Mouse (Mus musculus): ENCODE results near the gene Emc7. TPM values are rescaled to one million over a fixed set of nuclear protein-coding genes. Genes with fewer than 3 reads are reported as not detected.
A peak's percentile ranks its signal among the peaks of the same experiment; 100 is the strongest.
"Not testable (repeated sequence)": the region's sequence is repeated elsewhere in the genome, so short reads cannot be mapped to it uniquely, and the experiment has no call there.

Emc7 gene
- polyA plus RNA-seq (2015; fragmentation: Nextera tagmentation; extraction: Ambion mirVana), result 13.2 and 14.3 TPM in 2 replicates

- H3K9ac ChIP-seq, result peak within 1 kb of the TSS; percentile 91
- H3K36me3 ChIP-seq (ENCODE audit: poor library complexity, severe bottlenecking), result peaks cover 2% of the 10 kb centered on the region; the same call in 1 of the 2 replicates
- peak within 1 kb of the TSS; percentile 75 for H3K27ac ChIP-seq
- ATAC-seq, result peak; percentile 98
- peaks cover 18% of the 10 kb centered on the region for H3K4me1 ChIP-seq
- H3K27me3 ChIP-seq, result no peaks in the 10 kb centered on the region
- no peaks in the 10 kb centered on the region for H3K9me3 ChIP-seq (replicated peaks)
- peak within 1 kb of the TSS; percentile 71 for H3K4me2 ChIP-seq
- peak within 1 kb of the TSS; percentile 89 for H3K4me3 ChIP-seq
- under 1% methylated on average over 49 of the region's 49 CpGs for WGBS
Measured at GRCm38 (mm10) chr2:112454862-112455564, at the start of gene Emc7. TSS of gene Emc7 (plus strand) at chr2:112454997.

- Histone ChIP-seq H3K27ac (no peak overlapping the region), H3K27me3 (no peaks in the 10 kb centered on the region), H3K36me3 (ENCODE audit: poor library complexity, severe bottlenecking) (peaks cover 25% of the 10 kb centered on the region), H3K4me3 (no peak overlapping the region), H3K4me2 (no peak overlapping the region), H3K4me1 (no peaks in the 10 kb centered on the region), H3K9me3 (replicated peaks) (no peaks in the 10 kb centered on the region), H3K9ac (no peak overlapping the region)
- WGBS, result 92% methylated on average over 3 of the region's 3 CpGs
- no peak for ATAC-seq
Measured at GRCm38 (mm10) chr2:112407030-112407429, 47.8 kb upstream of the Emc7 start.

GRCm38 (mm10) chr2:112425308-112425707, 29.5 kb upstream of the Emc7 start:
- Histone ChIP-seq H3K4me3 (no peak overlapping the region), H3K27me3 (no peaks in the 10 kb centered on the region), H3K9me3 (replicated peaks) (no peaks in the 10 kb centered on the region), H3K4me1 (no peaks in the 10 kb centered on the region), H3K36me3 (ENCODE audit: poor library complexity, severe bottlenecking) (no peaks in the 10 kb centered on the region), H3K27ac (no peak overlapping the region), H3K9ac (no peak overlapping the region), H3K4me2 (no peak overlapping the region)
- no peak for ATAC-seq
- 78% methylated on average over 3 of the region's 3 CpGs for WGBS

- not testable (repeated sequence) for H3K36me3 ChIP-seq (ENCODE audit: poor library complexity, severe bottlenecking); H3K9me3 ChIP-seq (replicated peaks); H3K27me3 ChIP-seq; H3K4me3 ChIP-seq; H3K9ac ChIP-seq; ATAC-seq; H3K4me1 ChIP-seq; H3K4me2 ChIP-seq; H3K27ac ChIP-seq
- WGBS, result 88% methylated on average over 3 of the region's 3 CpGs
Measured at GRCm38 (mm10) chr2:112428534-112428933, 26.3 kb upstream of the Emc7 start.

- H3K4me1 ChIP-seq, result no peaks in the 10 kb centered on the region
- ATAC-seq, result no peak
- H3K36me3 ChIP-seq (ENCODE audit: poor library complexity, severe bottlenecking), result no peaks in the 10 kb centered on the region
- no peaks in the 10 kb centered on the region for H3K27me3 ChIP-seq
- H3K9me3 ChIP-seq (replicated peaks), result no peaks in the 10 kb centered on the region
- WGBS, result 91% methylated on average over 4 of the region's 4 CpGs
- H3K4me2 ChIP-seq, result no peak overlapping the region
- H3K9ac ChIP-seq, result no peak overlapping the region
- H3K4me3 ChIP-seq, result no peak overlapping the region
- H3K27ac ChIP-seq, result no peak overlapping the region
Measured at GRCm38 (mm10) chr2:112429665-112430064, 25.1 kb upstream of the Emc7 start.

GRCm38 (mm10) chr2:112430403-112430802, 24.4 kb upstream of the Emc7 start:
- Histone ChIP-seq H3K27me3 (no peaks in the 10 kb centered on the region), H3K4me3 (no peak overlapping the region), H3K9ac (no peak overlapping the region), H3K9me3 (replicated peaks) (no peaks in the 10 kb centered on the region), H3K4me1 (no peaks in the 10 kb centered on the region), H3K36me3 (ENCODE audit: poor library complexity, severe bottlenecking) (no peaks in the 10 kb centered on the region), H3K4me2 (no peak overlapping the region), H3K27ac (no peak overlapping the region)
- ATAC-seq, result no peak
- WGBS, result 84% methylated on average over 5 of the region's 5 CpGs

GRCm38 (mm10) chr2:112432523-112432922, 22.3 kb upstream of the Emc7 start:
- Histone ChIP-seq H3K27ac (no peak overlapping the region), H3K27me3 (no peaks in the 10 kb centered on the region), H3K4me2 (no peak overlapping the region), H3K4me3 (no peak overlapping the region), H3K9me3 (replicated peaks) (no peaks in the 10 kb centered on the region), H3K4me1 (no peaks in the 10 kb centered on the region), H3K9ac (no peak overlapping the region), H3K36me3 (ENCODE audit: poor library complexity, severe bottlenecking) (no peaks in the 10 kb centered on the region)
- WGBS, result 90% methylated on average over 2 of the region's 2 CpGs
- no peak for ATAC-seq

- no peaks in the 10 kb centered on the region for H3K27me3 ChIP-seq
- WGBS, result 67% methylated on average over 2 of the region's 2 CpGs
- H3K27ac ChIP-seq, result no peak overlapping the region
- no peaks in the 10 kb centered on the region for H3K9me3 ChIP-seq (replicated peaks)
- no peak for ATAC-seq
- H3K4me3 ChIP-seq, result no peak overlapping the region
- H3K4me1 ChIP-seq, result no peaks in the 10 kb centered on the region
- H3K4me2 ChIP-seq, result no peak overlapping the region
- no peak overlapping the region for H3K9ac ChIP-seq
- H3K36me3 ChIP-seq (ENCODE audit: poor library complexity, severe bottlenecking), result no peaks in the 10 kb centered on the region
Measured at GRCm38 (mm10) chr2:112433359-112433758, 21.4 kb upstream of the Emc7 start.

- H3K27ac ChIP-seq, result no peak overlapping the region
- H3K36me3 ChIP-seq (ENCODE audit: poor library complexity, severe bottlenecking), result no peaks in the 10 kb centered on the region
- no peak overlapping the region for H3K9ac ChIP-seq
- no peak for ATAC-seq
- no peaks in the 10 kb centered on the region for H3K9me3 ChIP-seq (replicated peaks)
- 87% methylated on average over 4 of the region's 4 CpGs for WGBS
- H3K27me3 ChIP-seq, result no peaks in the 10 kb centered on the region
- H3K4me3 ChIP-seq, result no peak overlapping the region
- H3K4me2 ChIP-seq, result no peak overlapping the region
- no peaks in the 10 kb centered on the region for H3K4me1 ChIP-seq
Measured at GRCm38 (mm10) chr2:112436292-112436691, 18.5 kb upstream of the Emc7 start.

GRCm38 (mm10) chr2:112437589-112437988, 17.2 kb upstream of the Emc7 start:
- 80% methylated on average over 2 of the region's 2 CpGs for WGBS
- Histone ChIP-seq H3K27ac (no peak overlapping the region), H3K9me3 (replicated peaks) (no peaks in the 10 kb centered on the region), H3K4me2 (no peak overlapping the region), H3K4me1 (no peaks in the 10 kb centered on the region), H3K4me3 (no peak overlapping the region), H3K9ac (no peak overlapping the region), H3K36me3 (ENCODE audit: poor library complexity, severe bottlenecking) (no peaks in the 10 kb centered on the region), H3K27me3 (no peaks in the 10 kb centered on the region)
- no peak for ATAC-seq

GRCm38 (mm10) chr2:112443491-112443890, 11.3 kb upstream of the Emc7 start:
- Histone ChIP-seq H3K27me3 (no peaks in the 10 kb centered on the region; the same call in 1 of the 2 replicates), H3K4me1 (no peaks in the 10 kb centered on the region), H3K4me3 (no peak overlapping the region), H3K4me2 (no peak overlapping the region), H3K9ac (no peak overlapping the region), H3K27ac (no peak overlapping the region), H3K36me3 (ENCODE audit: poor library complexity, severe bottlenecking) (no peaks in the 10 kb centered on the region), H3K9me3 (replicated peaks) (no peaks in the 10 kb centered on the region)
- 73% methylated on average over 2 of the region's 2 CpGs for WGBS
- ATAC-seq, result no peak

GRCm38 (mm10) chr2:112445511-112445910, 9.3 kb upstream of the Emc7 start:
- Histone ChIP-seq H3K4me1 (no peaks in the 10 kb centered on the region), H3K27ac (no peak overlapping the region), H3K9me3 (replicated peaks) (no peaks in the 10 kb centered on the region), H3K9ac (no peak overlapping the region), H3K27me3 (no peaks in the 10 kb centered on the region; the same call in 1 of the 2 replicates), H3K4me2 (no peak overlapping the region), H3K4me3 (no peak overlapping the region), H3K36me3 (ENCODE audit: poor library complexity, severe bottlenecking) (no peaks in the 10 kb centered on the region)
- ATAC-seq, result no peak

- WGBS, result 79% methylated on average over 4 of the region's 4 CpGs
- H3K9me3 ChIP-seq (replicated peaks), result not testable (repeated sequence)
Measured at GRCm38 (mm10) chr2:112448046-112448445, 6.8 kb upstream of the Emc7 start.

More at GRCm38 (mm10) chr2:112448046-112448445, 6.8 kb upstream of the Emc7 start:
- not testable (repeated sequence) for H3K9ac ChIP-seq; H3K4me3 ChIP-seq; ATAC-seq; H3K36me3 ChIP-seq (ENCODE audit: poor library complexity, severe bottlenecking); H3K4me1 ChIP-seq; H3K27me3 ChIP-seq; H3K4me2 ChIP-seq; H3K27ac ChIP-seq

All from forebrain, embryonic 13.5 days (tissue).